Mouse (Mus musculus): ENCODE results near the gene Kif16b. TPM values are rescaled to one million over a fixed set of nuclear protein-coding genes. Genes with fewer than 3 reads are reported as not detected.

Gene Kif16b
- total RNA-seq, 2 experiments from 2014 or later = 29.4 to 36.8 TPM

GRCm38 (mm10) chr2:142758091-142758765 lies 143.1 kb downstream of the Kif16b start:
- intact Hi-C loops (cut with DNase I) = no loop called here
- DNase-seq = no peak

GRCm38 (mm10) chr2:142739338-142739737 lies 162.0 kb downstream of the Kif16b start:
- no peak for DNase-seq
- intact Hi-C loops (cut with DNase I) = no loop called here

GRCm38 (mm10) chr2:142738488-142738887 lies 162.8 kb downstream of the Kif16b start:
- DNase-seq = no peak
- intact Hi-C loops (cut with DNase I) = no loop called here

- intact Hi-C loops (cut with DNase I) = no loop called here
- DNase-seq = no peak
Measured at GRCm38 (mm10) chr2:142735691-142736090, 165.6 kb downstream of the Kif16b start.

GRCm38 (mm10) chr2:142734046-142734445 lies 167.3 kb downstream of the Kif16b start:
- DNase-seq = no peak
- intact Hi-C loops (cut with DNase I) = no loop called here

GRCm38 (mm10) chr2:142732370-142732769 lies 169.0 kb downstream of the Kif16b start:
- intact Hi-C loops (cut with DNase I) = no loop called here
- DNase-seq = no peak

- intact Hi-C loops (cut with DNase I) = no loop called here
Measured at GRCm38 (mm10) chr2:142731778-142732092, 169.6 kb downstream of the Kif16b start.

GRCm38 (mm10) chr2:142731016-142731777 lies 170.1 kb downstream of the Kif16b start:
- intact Hi-C loops (cut with DNase I) = no loop called here
- no peak for DNase-seq

More at GRCm38 (mm10) chr2:142731778-142732092, 169.6 kb downstream of the Kif16b start:
- DNase-seq = peak; percentile 36 to 74

- intact Hi-C loops (cut with DNase I) = no loop called here
- no peak for DNase-seq
Measured at GRCm38 (mm10) chr2:142724215-142725001, 176.9 kb downstream of the Kif16b start.

- DNase-seq = no peak
- intact Hi-C loops (cut with DNase I) = no loop called here
Measured at GRCm38 (mm10) chr2:142720174-142720573, 181.2 kb downstream of the Kif16b start.

- intact Hi-C loops (cut with DNase I) = no loop called here
- DNase-seq = no peak
Measured at GRCm38 (mm10) chr2:142718998-142719397, 182.3 kb downstream of the Kif16b start.

- no peak for DNase-seq
- intact Hi-C loops (cut with DNase I) = no loop called here
Measured at GRCm38 (mm10) chr2:142717591-142717990, 183.7 kb downstream of the Kif16b start.

- no peak for DNase-seq
- intact Hi-C loops (cut with DNase I) = no loop called here
Measured at GRCm38 (mm10) chr2:142715912-142716260, 185.4 kb downstream of the Kif16b start.

GRCm38 (mm10) chr2:142715186-142715911 lies 186.0 kb downstream of the Kif16b start:
- intact Hi-C loops (cut with DNase I) = no loop called here
- no peak for DNase-seq

GRCm38 (mm10) chr2:142712727-142713126 lies 188.6 kb downstream of the Kif16b start:
- intact Hi-C loops (cut with DNase I) = no loop called here
- no peak for DNase-seq

- DNase-seq = no peak
- intact Hi-C loops (cut with DNase I) = no loop called here
Measured at GRCm38 (mm10) chr2:142709326-142709725, 192.0 kb downstream of the Kif16b start.

- intact Hi-C loops (cut with DNase I) = no loop called here
- DNase-seq = peak in 1 of 2 experiments; percentile 26
Measured at GRCm38 (mm10) chr2:142700689-142701088, 200.6 kb downstream of the Kif16b start.

GRCm38 (mm10) chr2:142698650-142699049 lies 202.7 kb downstream of the Kif16b start:
- intact Hi-C loops (cut with DNase I) = no loop called here
- DNase-seq = peak in 1 of 2 experiments; percentile 30

GRCm38 (mm10) chr2:142694936-142695331 lies 206.4 kb downstream of the Kif16b start:
- DNase-seq = no peak
- intact Hi-C loops (cut with DNase I) = no loop called here

GRCm38 (mm10) chr2:142694019-142694935 lies 207.1 kb downstream of the Kif16b start:
- intact Hi-C loops (cut with DNase I) = no loop called here
- DNase-seq = no peak

Measured in gastrocnemius, postnatal 36 days (tissue).